Mouse (Mus musculus) adrenal gland, postnatal 4 days (tissue): Measurements from ENCODE around the gene Alox5ap. TPM values are rescaled to one million over a fixed set of nuclear protein-coding genes. Genes with fewer than 3 reads are reported as not detected.

Experiments
- DNase-seq, 2 experiments: peaks; one replicate each; pipeline ENCODE4 v3.0.0; 2021 to 2022; ENCODE audit warnings: low spot score in 2 of 2, mixed read lengths in 2 of 2
- long read RNA-seq, 2 experiments: library from polyadenylated mRNA; stranded (forward); transcript quantifications; one replicate each; pipeline ENCODE4 v2.0.0; 2021
- total RNA-seq, 2 experiments: library from RNA; stranded (reverse); gene quantifications; 2 replicates each; pipeline ENCODE4 v1.2.3; 2021

Gene Alox5ap
- total RNA-seq: 10 to 100 TPM in 1 of 2 experiments, 1 to 10 TPM in 1; 9.6 to 12.8 TPM
- long read RNA-seq, experiment 1, transcript Alox5ap-201 (5 exons, 1,251 nt): major isoform, 7 of 7 reads
- long read RNA-seq, experiment 1, partial matches to known transcripts: 0 of 7 reads
- long read RNA-seq, experiment 1, other reads (novel, unspliced or antisense): 0 of 7 reads
- long read RNA-seq, experiment 2, transcript Alox5ap-201 (5 exons, 1,251 nt): major isoform, 6 of 9 reads
- long read RNA-seq, experiment 2, partial matches to known transcripts: 1 of 9 reads
- long read RNA-seq, experiment 2, other reads (novel, unspliced or antisense): 1 of 9 reads

GRCm38 (mm10) chr5:149264405-149264804 is at the start of gene Alox5ap:
Gene Alox5ap (plus strand): TSS chr5:149264767.
- no peak for DNase-seq

GRCm38 (mm10) chr5:149215540-149215939 is 49.0 kb upstream of the Alox5ap start:
- no peak for DNase-seq

GRCm38 (mm10) chr5:149217524-149218357 is 46.8 kb upstream of the Alox5ap start:
- DNase-seq: no peak

- DNase-seq: no peak
Measured at GRCm38 (mm10) chr5:149219493-149219892, 45.1 kb upstream of the Alox5ap start.

- DNase-seq: no peak
Measured at GRCm38 (mm10) chr5:149221355-149221754, 43.2 kb upstream of the Alox5ap start.

- DNase-seq: no peak
Measured at GRCm38 (mm10) chr5:149224666-149225065, 39.9 kb upstream of the Alox5ap start.

GRCm38 (mm10) chr5:149228700-149229618 is 35.6 kb upstream of the Alox5ap start:
- DNase-seq: peak; percentile 99

GRCm38 (mm10) chr5:149229619-149230339 is 34.8 kb upstream of the Alox5ap start:
- DNase-seq: no peak

- no peak for DNase-seq
Measured at GRCm38 (mm10) chr5:149235002-149235401, 29.6 kb upstream of the Alox5ap start.

- no peak for DNase-seq
Measured at GRCm38 (mm10) chr5:149237221-149237950, 27.2 kb upstream of the Alox5ap start.

- DNase-seq: no peak
Measured at GRCm38 (mm10) chr5:149242467-149242866, 22.1 kb upstream of the Alox5ap start.

- DNase-seq: no peak
Measured at GRCm38 (mm10) chr5:149243053-149243452, 21.5 kb upstream of the Alox5ap start.

GRCm38 (mm10) chr5:149245391-149245964 is 19.1 kb upstream of the Alox5ap start:
- DNase-seq: no peak

- no peak for DNase-seq
Measured at GRCm38 (mm10) chr5:149245965-149246470, 18.5 kb upstream of the Alox5ap start.

GRCm38 (mm10) chr5:149247047-149247904 is 17.3 kb upstream of the Alox5ap start:
- no peak for DNase-seq

- no peak for DNase-seq
Measured at GRCm38 (mm10) chr5:149252303-149252702, 12.3 kb upstream of the Alox5ap start.

- no peak for DNase-seq
Measured at GRCm38 (mm10) chr5:149253491-149253890, 11.1 kb upstream of the Alox5ap start.

GRCm38 (mm10) chr5:149255522-149255921 is 9.0 kb upstream of the Alox5ap start:
- no peak for DNase-seq
